Mouse (Mus musculus) liver, embryonic 14.5 days (tissue): Measurements from ENCODE around the gene Hexim2.

Experiments used
- CTCF ChIP-seq: IDR thresholded peaks from 2 replicates; pipeline ENCODE4 v1.5.1; 2016; ENCODE audit warnings: antibody characterized with exemption, low read depth, control low read depth
- EP300 ChIP-seq: IDR thresholded peaks from 2 replicates; pipeline ENCODE4 v1.6.1; 2016; ENCODE audit warnings: antibody characterized with exemption, low read depth

DNA sequence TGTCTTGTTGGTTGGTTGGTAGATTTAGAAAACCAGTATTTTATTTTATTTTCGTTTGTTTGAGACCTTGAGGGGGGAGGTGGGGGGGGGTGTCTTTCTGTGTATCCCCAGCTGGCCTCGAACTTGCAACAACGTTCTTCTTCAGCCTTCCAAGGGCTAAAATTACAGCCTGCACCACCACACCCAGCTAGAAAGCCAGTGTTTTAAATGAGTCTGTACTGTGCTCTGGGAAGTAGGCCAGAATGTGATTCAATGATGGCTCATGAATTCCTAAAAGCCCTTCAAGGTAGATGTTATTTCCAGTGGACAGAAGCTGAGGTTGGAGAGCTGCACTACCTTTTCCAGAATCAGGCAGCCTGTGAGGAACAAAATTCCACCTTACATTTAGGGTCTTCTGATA, 2.0 kb downstream of the Hexim2 start:
- TF ChIP-seq CTCF (no peak), EP300 (no peak)
